Mouse (Mus musculus) right cerebral cortex, postnatal 10 days (tissue): ENCODE data around the gene Adamts17.

Experiments used
- DNase-seq, 2 experiments: peaks; one replicate each; pipeline ENCODE4 v3.0.0; 2021; ENCODE audit warnings: low spot score in 2 of 2

Gene Adamts17

DNA sequence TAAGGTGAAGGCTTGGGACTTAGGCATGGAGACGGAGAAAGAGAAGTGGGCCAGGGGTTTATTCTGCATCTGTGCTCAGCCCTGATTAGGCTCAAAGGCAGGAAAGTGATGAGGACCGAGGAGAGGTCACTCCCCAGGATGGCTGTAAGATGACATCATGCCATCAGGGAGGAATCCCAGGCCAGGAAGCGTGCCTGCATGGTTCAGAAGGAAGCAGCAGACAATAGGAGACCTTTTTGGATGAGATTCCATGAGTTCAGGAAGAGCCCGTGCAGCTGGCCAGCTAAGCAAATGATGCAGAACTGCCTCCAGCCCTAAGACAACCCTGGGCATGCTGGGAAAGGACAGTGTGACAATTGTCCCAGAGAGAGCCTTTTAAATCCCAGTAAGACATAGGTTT lies 93.7 kb downstream of the Adamts17 start:
- DNase-seq: no peak

DNA sequence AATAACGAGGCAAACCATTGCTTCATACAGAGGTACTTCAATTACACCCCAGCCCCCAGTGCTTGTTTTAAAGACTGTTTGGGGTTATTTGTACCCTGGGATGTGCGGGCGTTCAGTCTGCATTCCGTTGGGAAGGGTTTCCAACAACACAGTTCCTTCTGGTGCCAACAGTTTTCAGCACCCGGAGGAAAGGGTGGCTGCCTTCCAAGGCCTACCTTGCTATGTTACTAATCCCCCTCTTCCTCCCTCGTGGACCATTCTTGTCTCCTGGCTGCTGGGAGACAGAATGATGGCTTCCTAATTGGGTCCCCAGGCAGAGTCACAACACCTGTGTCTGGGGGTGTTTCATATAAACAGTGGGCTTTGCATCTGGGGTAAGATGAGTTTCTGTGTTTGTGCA lies 94.5 kb downstream of the Adamts17 start:
- peak; percentile 65 to 66 for DNase-seq

DNA sequence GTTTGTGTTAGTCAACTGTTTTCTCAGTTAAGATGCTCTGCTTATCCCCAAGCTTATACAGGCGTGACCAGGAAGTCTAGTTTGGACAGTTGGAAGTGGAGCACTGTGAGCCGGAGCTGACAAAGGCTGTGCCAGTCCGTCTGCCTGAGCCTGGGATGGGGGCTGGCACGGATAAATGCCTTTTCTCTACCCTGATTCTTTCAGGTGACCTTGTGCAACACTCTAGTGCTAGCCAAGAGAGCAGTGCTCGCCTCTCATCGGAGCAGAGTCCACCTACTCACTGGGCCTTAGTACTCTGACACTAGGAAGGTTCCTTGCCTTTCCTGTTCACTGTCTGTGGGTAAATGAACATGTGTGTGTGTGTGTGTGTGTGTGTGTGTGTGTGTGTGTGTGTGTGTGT lies 95.5 kb downstream of the Adamts17 start:
- peak in 1 of 2 experiments; percentile 16 for DNase-seq

GRCm38 (mm10) chr7:66936042-66936755 lies 96.7 kb downstream of the Adamts17 start:
- DNase-seq: peak in 1 of 2 experiments; percentile 31

GRCm38 (mm10) chr7:66936911-66937310 lies 97.4 kb downstream of the Adamts17 start:
- DNase-seq: no peak

DNA sequence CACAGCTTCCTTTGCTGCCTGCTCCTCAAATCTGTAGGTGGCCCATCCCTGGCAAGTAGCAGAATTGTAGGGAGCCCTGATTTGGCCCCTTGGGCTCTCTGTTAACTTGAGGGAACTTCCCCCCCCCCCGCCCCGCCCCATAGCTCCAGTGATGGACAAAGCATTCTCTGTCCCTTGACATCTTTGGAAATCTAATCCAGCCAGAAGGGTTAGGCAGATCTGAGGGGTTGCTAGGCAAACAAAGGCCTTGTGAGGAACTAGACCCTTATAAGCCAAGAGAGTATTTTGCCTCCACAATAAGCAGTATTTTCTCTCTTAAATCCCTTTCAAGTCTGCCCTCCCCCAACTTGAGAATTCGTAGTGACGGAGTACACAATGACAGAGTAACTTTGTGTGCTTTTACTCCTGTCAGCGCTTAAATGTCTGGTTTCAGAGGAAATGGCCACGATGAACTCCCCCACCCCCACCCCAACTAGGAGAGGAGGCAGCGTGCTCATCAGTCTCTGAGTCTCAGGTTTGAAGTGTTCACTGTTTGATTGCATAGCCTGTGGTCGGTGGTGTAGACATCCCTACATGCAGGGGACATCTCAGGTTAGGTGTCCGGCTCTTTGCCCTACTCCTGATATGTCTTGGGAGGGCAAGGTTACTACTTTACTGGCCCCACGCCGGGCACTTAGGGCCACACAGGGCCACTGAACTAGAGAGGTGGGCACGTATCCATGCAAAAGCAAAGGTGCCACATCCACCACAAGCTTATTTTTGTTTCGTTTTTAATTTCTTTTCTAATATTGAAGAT lies 99.7 kb downstream of the Adamts17 start:
- no peak for DNase-seq

- DNase-seq: no peak
Observed at GRCm38 (mm10) chr7:66940761-66941160, 101.2 kb downstream of the Adamts17 start.

DNA sequence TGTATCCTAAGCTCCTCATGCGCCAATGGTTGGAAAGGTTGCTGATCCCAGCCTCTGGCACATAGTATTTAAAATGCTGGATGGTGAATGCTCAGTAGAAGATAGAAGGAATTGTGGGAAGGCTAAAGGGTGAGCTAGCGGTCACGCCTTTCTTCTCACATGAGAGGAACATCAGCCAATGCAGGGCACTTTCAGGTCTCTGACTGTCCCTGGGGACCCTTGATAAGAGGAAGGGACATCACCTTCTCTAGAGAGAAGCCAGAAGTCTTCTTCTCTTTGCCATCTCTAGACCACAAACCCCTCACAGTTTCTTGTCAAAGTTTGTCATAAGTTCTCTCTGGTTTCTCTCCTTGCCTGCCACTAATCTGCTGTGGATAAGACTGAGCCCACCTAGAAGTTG lies 109.5 kb downstream of the Adamts17 start:
- no peak for DNase-seq

DNA sequence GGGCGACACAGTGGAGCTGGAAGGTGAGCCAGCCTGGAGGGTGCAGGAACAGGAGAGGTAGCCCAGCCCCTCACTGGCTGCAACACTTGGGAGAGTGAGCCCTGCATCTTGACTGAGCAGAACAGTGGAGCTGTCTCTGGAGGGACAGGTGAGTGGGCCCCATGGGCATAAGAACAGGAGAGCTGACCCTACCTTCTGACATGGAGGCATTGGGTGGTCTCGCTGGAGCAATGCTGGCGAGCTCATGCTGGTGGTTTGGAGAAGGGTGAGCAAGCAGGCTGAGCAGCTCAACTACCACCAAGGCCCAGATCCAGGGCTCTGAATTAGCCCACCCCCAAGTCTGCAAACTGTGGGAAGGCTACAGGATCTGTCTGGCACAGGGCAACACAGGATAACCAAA lies 113.4 kb downstream of the Adamts17 start:
- peak in 1 of 2 experiments; percentile 15 for DNase-seq

DNA sequence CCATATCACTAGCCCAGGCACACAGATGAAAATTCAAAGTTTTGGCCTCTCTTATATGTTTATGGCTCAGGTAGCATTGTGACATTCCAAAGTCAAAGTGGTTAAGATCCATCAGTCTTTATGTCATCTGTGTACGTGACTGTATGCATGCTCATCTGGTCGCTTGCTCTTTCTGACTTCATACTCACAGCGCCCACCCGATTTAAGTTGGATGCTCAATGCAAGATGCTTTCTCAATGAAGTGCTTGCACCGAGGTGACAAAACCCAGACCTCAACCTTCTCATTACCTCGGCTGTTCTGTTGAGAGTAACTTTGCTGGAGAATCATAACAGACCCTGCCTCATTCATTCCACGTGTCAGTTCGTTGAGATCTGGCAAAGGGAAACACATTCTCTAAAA lies 114.5 kb downstream of the Adamts17 start:
- peak in 1 of 2 experiments; percentile 9 for DNase-seq

GRCm38 (mm10) chr7:66954723-66955122 lies 115.2 kb downstream of the Adamts17 start:
- peak in 1 of 2 experiments; percentile 7 for DNase-seq

DNA sequence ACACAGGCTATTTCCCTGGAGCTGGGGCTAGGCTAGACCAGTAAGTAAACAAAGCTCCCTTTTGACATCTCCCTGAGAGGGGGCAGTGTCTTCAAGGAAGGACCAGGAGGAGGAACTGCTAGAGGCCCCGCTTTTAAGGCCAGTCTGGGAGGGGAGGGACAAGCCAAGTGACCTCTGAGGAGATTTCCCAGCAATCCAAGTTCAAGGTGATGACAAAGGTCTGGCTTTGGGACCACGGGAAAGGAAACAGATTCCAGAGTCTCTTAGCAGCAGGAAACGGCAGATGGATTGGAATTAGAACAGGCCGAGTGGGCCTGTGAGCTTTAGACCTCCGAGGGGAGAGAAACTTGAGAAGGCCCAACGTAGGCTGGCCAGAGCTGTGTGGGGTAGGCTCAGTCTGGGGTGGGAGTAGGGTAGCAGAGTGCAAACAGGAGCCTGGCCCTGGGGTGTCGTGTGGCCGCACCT lies 116.0 kb downstream of the Adamts17 start:
- peak in 1 of 2 experiments; percentile 18 for DNase-seq

DNA sequence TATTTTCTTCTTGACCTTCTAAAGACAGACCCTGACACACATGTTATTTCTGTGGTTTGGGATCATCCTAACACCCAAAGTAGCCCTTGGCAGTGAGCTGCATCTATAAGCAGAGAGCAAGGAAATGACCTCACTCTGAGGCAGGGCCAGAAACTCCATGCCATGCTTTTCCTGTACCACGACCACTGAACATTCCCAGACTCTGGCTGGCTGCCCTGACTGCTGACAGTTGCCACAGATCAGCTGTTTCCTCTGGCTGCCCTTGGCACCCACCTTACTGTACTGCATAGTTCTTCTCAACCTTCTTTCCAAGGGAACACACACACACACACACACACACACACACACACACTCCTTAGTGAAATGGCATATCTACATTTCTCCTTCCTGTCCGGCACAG lies 116.4 kb downstream of the Adamts17 start:
- peak; percentile 59 to 63 for DNase-seq

DNA sequence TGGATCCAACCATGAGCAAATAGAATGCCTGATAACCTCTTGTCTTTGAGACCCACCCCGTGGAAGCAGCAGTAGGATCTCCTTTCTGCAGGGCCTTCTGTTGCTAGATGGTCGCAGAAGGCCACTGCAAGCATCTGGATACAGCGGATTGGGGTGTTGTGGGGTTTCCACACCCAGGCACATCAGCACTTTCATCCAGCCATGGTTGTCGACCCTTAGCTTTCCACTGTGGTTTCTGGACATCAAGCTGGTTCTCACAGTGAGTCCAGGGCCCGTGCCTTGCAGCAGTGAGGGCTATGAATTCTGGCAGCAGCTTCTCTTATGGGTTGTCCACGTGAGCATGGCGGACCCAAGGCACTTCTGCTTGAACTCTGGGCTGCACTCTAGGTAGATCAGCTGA lies 118.2 kb downstream of the Adamts17 start:
- DNase-seq: peak in 1 of 2 experiments; percentile 13

GRCm38 (mm10) chr7:66960246-66961033 lies 120.9 kb downstream of the Adamts17 start:
- DNase-seq: peak in 1 of 2 experiments; percentile 18

DNA sequence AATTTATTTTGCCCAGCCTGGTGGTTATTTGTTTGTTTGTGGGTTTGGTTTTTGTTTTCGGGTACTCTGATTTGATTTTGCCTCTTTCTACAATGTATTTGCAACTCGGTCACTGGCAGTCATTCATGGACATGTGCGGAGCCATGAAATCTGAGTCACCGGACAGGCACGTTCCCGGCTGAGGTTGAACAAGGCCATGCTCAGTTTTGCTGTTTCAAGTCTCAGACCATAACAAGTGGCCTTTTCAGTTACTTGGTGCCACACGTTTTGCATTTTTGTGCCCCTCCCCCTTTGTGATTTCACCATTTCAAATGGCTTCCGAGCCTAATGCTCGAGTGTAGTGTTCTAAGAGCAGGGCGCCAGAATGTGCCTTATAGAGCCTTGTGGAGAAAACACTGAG lies 123.2 kb downstream of the Adamts17 start:
- DNase-seq: peak in 1 of 2 experiments; percentile 46

- DNase-seq: peak in 1 of 2 experiments; percentile 15
Observed at GRCm38 (mm10) chr7:66963541-66963940, 124.0 kb downstream of the Adamts17 start.

DNA sequence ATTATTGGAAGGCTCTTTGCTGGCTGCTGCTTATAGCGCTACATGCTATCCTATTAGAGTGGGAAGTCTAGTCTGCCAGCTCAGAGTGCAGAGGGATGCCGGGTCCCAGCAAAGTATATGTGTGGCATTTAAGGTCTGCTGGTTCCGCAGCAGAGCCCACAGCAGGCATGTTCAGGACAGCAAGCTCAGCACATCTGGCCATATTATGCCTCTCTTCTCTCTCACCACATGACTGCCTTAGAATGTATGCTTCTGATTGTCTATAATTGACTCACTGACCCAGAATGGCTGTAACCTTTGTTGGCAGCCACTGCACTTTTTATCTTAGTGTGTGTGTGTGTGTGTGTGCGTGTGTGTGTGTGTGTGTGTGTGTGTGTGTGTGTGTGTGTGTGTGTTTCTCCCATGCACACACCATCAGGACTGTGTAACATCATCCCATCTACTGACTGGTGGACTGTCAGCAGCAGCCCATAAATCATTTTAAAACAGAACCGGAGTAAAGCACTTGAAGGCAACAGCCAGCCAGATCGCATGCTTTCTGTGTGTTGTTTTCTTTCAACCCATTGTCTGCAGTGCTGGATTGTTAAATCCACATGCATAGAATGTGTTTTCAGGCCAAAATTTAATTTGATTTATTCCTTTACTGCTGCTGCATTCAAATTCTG lies 127.1 kb downstream of the Adamts17 start:
- peak in 1 of 2 experiments; percentile 26 for DNase-seq

DNA sequence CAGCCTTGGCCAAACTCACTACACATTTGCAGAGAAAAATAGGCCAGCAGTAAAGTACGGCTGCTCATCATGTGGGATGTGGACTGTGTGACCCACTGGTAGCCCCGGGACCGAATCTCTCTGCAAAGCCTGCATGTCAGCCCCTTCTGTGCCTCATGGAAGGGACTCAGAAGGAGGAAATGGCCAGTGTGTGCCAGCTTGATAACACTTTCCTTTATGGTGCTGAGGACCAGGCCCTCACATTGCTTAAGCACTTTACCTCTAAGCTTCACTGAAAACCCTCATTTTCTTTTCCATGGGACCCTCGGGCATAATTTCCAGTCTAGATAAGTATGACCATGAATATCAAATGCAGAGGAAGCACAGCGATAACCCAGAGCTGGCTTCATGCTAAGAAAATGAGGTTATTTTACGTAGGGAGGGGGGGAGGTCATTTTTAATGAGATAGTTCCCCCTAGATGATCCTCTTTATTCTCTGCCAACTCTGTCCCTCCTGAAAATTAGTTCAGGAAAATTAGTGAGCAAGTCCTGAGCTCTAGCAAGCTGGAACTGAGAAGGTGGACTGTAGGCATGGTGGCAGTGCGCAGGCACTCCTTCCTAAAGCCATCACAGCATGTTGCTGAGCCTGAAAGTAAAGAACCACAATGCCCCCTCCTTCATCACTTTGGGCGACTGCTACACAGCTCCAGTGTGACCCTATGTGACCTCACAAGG lies 127.8 kb downstream of the Adamts17 start:
- peak in 1 of 2 experiments; percentile 16 for DNase-seq

- DNase-seq: peak in 1 of 2 experiments; percentile 17
Observed at GRCm38 (mm10) chr7:66968661-66969060, 129.1 kb downstream of the Adamts17 start.

GRCm38 (mm10) chr7:66969199-66969598 lies 129.7 kb downstream of the Adamts17 start:
- peak in 1 of 2 experiments; percentile 6 for DNase-seq
